Mouse (Mus musculus) embryonic facial prominence, embryonic 11.5 days (tissue): ENCODE measurements around the gene Olfr557. TPM values are rescaled to one million over a fixed set of nuclear protein-coding genes. Genes with fewer than 3 reads are reported as not detected.

Experiments
- ATAC-seq: fragments of 200-750 bp; cut with Nextera tagmentation; replicated peaks from 2 replicates; pipeline ENCODE4 v1.8.0; 2017; ENCODE audit warnings: low read depth; ENCODE audit not compliant: insufficient number of reproducible peaks, low FRiP score, low TSS enrichment
- DNase-seq: peaks from one replicate; pipeline ENCODE4 v3.0.0-alpha.2; 2015; ENCODE audit warnings: low spot score
- H3K27ac ChIP-seq: fragments of 300-500 bp; sonication (generic); replicated peaks from 2 replicates; pipeline ENCODE4 v1.5.1; 2014; ENCODE audit warnings: mild to moderate bottlenecking, low read depth, low read length, control low read depth
- H3K27me3 ChIP-seq: fragments of 300-500 bp; sonication (generic); 2 replicates; pipeline ENCODE4 v1.6.1; 2014; ENCODE audit warnings: mild to moderate bottlenecking, low read length, moderate library complexity, mixed read lengths; ENCODE audit not compliant: control insufficient read depth, insufficient read depth
- H3K36me3 ChIP-seq: fragments of 300-500 bp; sonication (generic); replicated peaks from 2 replicates; pipeline ENCODE4 v1.6.1; 2014; ENCODE audit warnings: low read depth, mild to moderate bottlenecking, low read length, moderate library complexity, mixed read lengths; ENCODE audit not compliant: control insufficient read depth, insufficient read depth
- H3K4me1 ChIP-seq: fragments of 300-500 bp; sonication (generic); 2 replicates; pipeline ENCODE4 v1.6.1; 2014; ENCODE audit warnings: low read length, mixed read lengths; ENCODE audit not compliant: control insufficient read depth, insufficient read depth
- H3K4me2 ChIP-seq: fragments of 300-500 bp; sonication (generic); 2 replicates; pipeline ENCODE4 v1.6.1; 2014; ENCODE audit warnings: low read depth, mild to moderate bottlenecking, control low read depth, low read length, moderate library complexity
- H3K4me3 ChIP-seq: fragments of 300-500 bp; sonication (generic); 2 replicates; pipeline ENCODE4 v1.5.1; 2014; ENCODE audit warnings: low read depth, low read length, control low read depth
- H3K9ac ChIP-seq: fragments of 300-500 bp; sonication (generic); replicated peaks from 2 replicates; pipeline ENCODE4 v1.6.1; 2014; ENCODE audit warnings: mild to moderate bottlenecking, control low read depth, low read length
- H3K9me3 ChIP-seq: fragments of 300-500 bp; sonication (generic); replicated peaks from 2 replicates; pipeline ENCODE4 v1.6.1; 2016; ENCODE audit warnings: mild to moderate bottlenecking, low read length, inconsistent platforms, mixed read lengths; ENCODE audit not compliant: control insufficient read depth
- WGBS: fragments of 180-500 bp; shearing (Covaris S2); extraction: QIAGEN DNeasy Blood & Tissue Kit; methylation state at CpG from one replicate; pipeline ENCODE4 v1.1.7; 2014; 5-methylcytosine and 5-hydroxymethylcytosine counted together
- polyA plus RNA-seq: library from polyadenylated mRNA; unstranded; fragments of >200 nt; fragmentation: Nextera tagmentation; extraction: Ambion mirVana; gene quantifications from 2 replicates; pipeline ENCODE4 v1.2.1, GENCODE M21; 2014

The Olfr557 gene
- not detected in 2 replicates for polyA plus RNA-seq

GRCm38 (mm10) chr7:102695358-102696125 lies at the start of gene Olfr557:
Gene Olfr557, plus strand, starts transcription at chr7:102695910.
- H3K9ac ChIP-seq, result no peak within 1 kb of the TSS
- ATAC-seq, result no peak
- WGBS, result 74% methylated on average over 5 of the region's 5 CpGs

GRCm38 (mm10) chr7:102658523-102658922 lies 37.2 kb upstream of the Olfr557 start, which contains the start of gene Olfr555:
Gene Olfr555, plus strand, starts transcription at chr7:102658823.
- no peak for ATAC-seq
- WGBS, result 85% methylated on average over 1 of the region's 1 CpGs
- no peak within 1 kb of the TSS for H3K4me3 ChIP-seq

More at GRCm38 (mm10) chr7:102695358-102696125, at the start of gene Olfr557:
- Histone ChIP-seq H3K36me3 (no peaks in the 10 kb centered on the region), H3K27ac (no peak within 1 kb of the TSS), H3K4me3 (no peak within 1 kb of the TSS), H3K4me1 (no peaks in the 10 kb centered on the region), H3K27me3 (no peaks in the 10 kb centered on the region), H3K9me3 (no peaks in the 10 kb centered on the region), H3K4me2 (no peak within 1 kb of the TSS)
- peak; percentile 65 for DNase-seq

GRCm38 (mm10) chr7:102664599-102664998 lies 31.1 kb upstream of the Olfr557 start, which contains the start of gene Olfr556:
Gene Olfr556, plus strand, starts transcription at chr7:102664899.
- H3K9ac ChIP-seq, result no peak within 1 kb of the TSS
- H3K9me3 ChIP-seq, result no peaks in the 10 kb centered on the region
- WGBS, result 69% methylated on average over 3 of the region's 3 CpGs
- no peak within 1 kb of the TSS for H3K4me3 ChIP-seq
- no peak within 1 kb of the TSS for H3K4me2 ChIP-seq
- no peak for ATAC-seq
- H3K27me3 ChIP-seq, result no peaks in the 10 kb centered on the region
- H3K36me3 ChIP-seq, result no peaks in the 10 kb centered on the region
- no peak for DNase-seq
- H3K27ac ChIP-seq, result no peak within 1 kb of the TSS
- H3K4me1 ChIP-seq, result no peaks in the 10 kb centered on the region

More at GRCm38 (mm10) chr7:102658523-102658922, 37.2 kb upstream of the Olfr557 start, which contains the start of gene Olfr555:
- Histone ChIP-seq H3K27ac (no peak within 1 kb of the TSS), H3K9ac (no peak within 1 kb of the TSS), H3K27me3 (no peaks in the 10 kb centered on the region), H3K9me3 (no peaks in the 10 kb centered on the region), H3K4me1 (no peaks in the 10 kb centered on the region), H3K4me2 (no peak within 1 kb of the TSS), H3K36me3 (no peaks in the 10 kb centered on the region)
- DNase-seq, result no peak

- H3K36me3 ChIP-seq, result no peaks in the 10 kb centered on the region
- no peaks in the 10 kb centered on the region for H3K4me1 ChIP-seq
- 48% methylated on average over 2 of the region's 2 CpGs for WGBS
- no peak overlapping the region for H3K27ac ChIP-seq
- H3K4me2 ChIP-seq, result no peak overlapping the region
- H3K9ac ChIP-seq, result no peak overlapping the region
- peak; percentile 64 for DNase-seq
- no peak for ATAC-seq
- H3K9me3 ChIP-seq, result no peaks in the 10 kb centered on the region
- H3K4me3 ChIP-seq, result no peak overlapping the region
- no peaks in the 10 kb centered on the region for H3K27me3 ChIP-seq
These were observed 30.3 kb upstream of the Olfr557 start for GRCm38 (mm10) chr7:102665378-102665777.

- no peak overlapping the region for H3K4me2 ChIP-seq
- 80% methylated on average over 2 of the region's 2 CpGs for WGBS
- ATAC-seq, result no peak
- no peak overlapping the region for H3K4me3 ChIP-seq
- H3K27ac ChIP-seq, result no peak overlapping the region
- no peaks in the 10 kb centered on the region for H3K27me3 ChIP-seq
- no peak for DNase-seq
- H3K4me1 ChIP-seq, result no peaks in the 10 kb centered on the region
- no peak overlapping the region for H3K9ac ChIP-seq
- H3K9me3 ChIP-seq, result no peaks in the 10 kb centered on the region
- no peaks in the 10 kb centered on the region for H3K36me3 ChIP-seq
These were observed 19.5 kb upstream of the Olfr557 start for GRCm38 (mm10) chr7:102676225-102676624.

- 89% methylated on average over 1 of the region's 1 CpGs for WGBS
- Histone ChIP-seq H3K27ac (no peak overlapping the region), H3K4me1 (no peaks in the 10 kb centered on the region), H3K9me3 (no peaks in the 10 kb centered on the region), H3K36me3 (no peaks in the 10 kb centered on the region), H3K4me2 (no peak overlapping the region), H3K9ac (no peak overlapping the region), H3K27me3 (no peaks in the 10 kb centered on the region), H3K4me3 (no peak overlapping the region)
- DNase-seq (no peak), ATAC-seq (no peak)
These were observed 13.8 kb upstream of the Olfr557 start for GRCm38 (mm10) chr7:102681916-102682315.

GRCm38 (mm10) chr7:102686944-102687501 lies 8.7 kb upstream of the Olfr557 start, which contains the start of gene Trim68:
Gene Trim68, minus strand, starts transcription at chr7:102687327.
- H3K27me3 ChIP-seq, result no peaks in the 10 kb centered on the region
- DNase-seq (peak; percentile 96), ATAC-seq (peak; percentile 99)
- H3K9ac ChIP-seq, result peak within 1 kb of the TSS; percentile 55
- peak within 1 kb of the TSS; percentile 41 for H3K4me3 ChIP-seq
- no peak within 1 kb of the TSS for H3K27ac ChIP-seq
- under 1% methylated on average over 40 of the region's 40 CpGs for WGBS
- H3K9me3 ChIP-seq, result no peaks in the 10 kb centered on the region
- H3K4me1 ChIP-seq, result no peaks in the 10 kb centered on the region
- H3K4me2 ChIP-seq, result peak within 1 kb of the TSS; percentile 59
- H3K36me3 ChIP-seq, result no peaks in the 10 kb centered on the region

- WGBS, result 87% methylated on average over 7 of the region's 7 CpGs
- no peak for ATAC-seq
- H3K4me1 ChIP-seq, result no peaks in the 10 kb centered on the region
These were observed 2.8 kb downstream of the Olfr557 start for GRCm38 (mm10) chr7:102698461-102698860.

More at GRCm38 (mm10) chr7:102698461-102698860, 2.8 kb downstream of the Olfr557 start:
- Histone ChIP-seq H3K9ac (no peak overlapping the region), H3K4me3 (no peak overlapping the region), H3K27me3 (no peaks in the 10 kb centered on the region), H3K36me3 (no peaks in the 10 kb centered on the region), H3K4me2 (no peak overlapping the region), H3K27ac (no peak overlapping the region), H3K9me3 (no peaks in the 10 kb centered on the region)
- no peak for DNase-seq
